Mouse (Mus musculus): ENCODE results near the gene Eps8. TPM values are rescaled to one million over a fixed set of nuclear protein-coding genes. Genes with fewer than 3 reads are reported as not detected.
A peak's percentile ranks its signal among the peaks of the same experiment; 100 is the strongest.

The Eps8 gene
- polyA plus RNA-seq, 2 experiments, result 14.9 to 33.3 TPM

- no peak overlapping the region for H3K4me3 ChIP-seq (replicated peaks; ENCODE audit: low read length)
- no peaks in the 10 kb centered on the region for H3K36me3 ChIP-seq (ENCODE audit: control insufficient read depth, insufficient read depth, low read length)
- no peak overlapping the region for H3K27ac ChIP-seq (replicated peaks; ENCODE audit: low read depth, low read length)
- DNase-seq (ENCODE audit: low spot score), result peak; percentile 47
- H3K4me1 ChIP-seq (ENCODE audit: control insufficient read depth, insufficient read depth, low read length), result peaks cover 18% of the 10 kb centered on the region
- no peaks in the 10 kb centered on the region for H3K9me3 ChIP-seq (ENCODE audit: control insufficient read depth, low read length)
- no peaks in the 10 kb centered on the region for H3K27me3 ChIP-seq (ENCODE audit: control insufficient read depth, insufficient read depth, low read length)
- no peak for TF ChIP-seq POLR2A (IDR thresholded peaks at IDR 0.05; ENCODE audit: borderline replicate concordance, extremely low read depth, insufficient read depth, insufficient read length)
- no peak overlapping the region for H3K9ac ChIP-seq (ENCODE audit: low read depth, low read length, severe bottlenecking)
- ATAC-seq (ENCODE audit: low FRiP score, low read depth), result peak; percentile 79; the same call in 1 of the 2 replicates
- H3K4me2 ChIP-seq (replicated peaks; ENCODE audit: low read depth, low read length, severe bottlenecking), result no peak overlapping the region
- WGBS, result 27% methylated on average over 12 of the region's 12 CpGs
Measured at GRCm38 (mm10) chr6:137560358-137560859, 94.3 kb downstream of the Eps8 start.

GRCm38 (mm10) chr6:137558840-137559239 lies 95.8 kb downstream of the Eps8 start:
- WGBS, result 77% methylated on average over 13 of the region's 13 CpGs
- DNase-seq (ENCODE audit: low spot score) (no peak), ATAC-seq (ENCODE audit: low FRiP score, low read depth) (no peak; the same call in 1 of the 2 replicates)
- no peak overlapping the region for H3K4me2 ChIP-seq (replicated peaks; ENCODE audit: low read depth, low read length, severe bottlenecking)
- peaks cover 18% of the 10 kb centered on the region for H3K4me1 ChIP-seq (ENCODE audit: control insufficient read depth, insufficient read depth, low read length)
- no peak overlapping the region for H3K4me3 ChIP-seq (replicated peaks; ENCODE audit: low read length)
- no peak for TF ChIP-seq POLR2A (IDR thresholded peaks at IDR 0.05; ENCODE audit: borderline replicate concordance, extremely low read depth, insufficient read depth, insufficient read length)
- H3K9me3 ChIP-seq (ENCODE audit: control insufficient read depth, low read length), result no peaks in the 10 kb centered on the region
- no peak overlapping the region for H3K9ac ChIP-seq (ENCODE audit: low read depth, low read length, severe bottlenecking)
- no peaks in the 10 kb centered on the region for H3K36me3 ChIP-seq (ENCODE audit: control insufficient read depth, insufficient read depth, low read length)
- no peaks in the 10 kb centered on the region for H3K27me3 ChIP-seq (ENCODE audit: control insufficient read depth, insufficient read depth, low read length)
- no peak overlapping the region for H3K27ac ChIP-seq (replicated peaks; ENCODE audit: low read depth, low read length)

GRCm38 (mm10) chr6:137557671-137558070 lies 97.0 kb downstream of the Eps8 start:
- Histone ChIP-seq H3K27ac (replicated peaks; ENCODE audit: low read depth, low read length) (no peak overlapping the region), H3K9ac (ENCODE audit: low read depth, low read length, severe bottlenecking) (no peak overlapping the region), H3K9me3 (ENCODE audit: control insufficient read depth, low read length) (no peaks in the 10 kb centered on the region), H3K27me3 (ENCODE audit: control insufficient read depth, insufficient read depth, low read length) (no peaks in the 10 kb centered on the region), H3K4me3 (replicated peaks; ENCODE audit: low read length) (no peak overlapping the region), H3K4me2 (replicated peaks; ENCODE audit: low read depth, low read length, severe bottlenecking) (no peak overlapping the region), H3K4me1 (ENCODE audit: control insufficient read depth, insufficient read depth, low read length) (peaks cover 18% of the 10 kb centered on the region), H3K36me3 (ENCODE audit: control insufficient read depth, insufficient read depth, low read length) (no peaks in the 10 kb centered on the region)
- no peak for ATAC-seq (ENCODE audit: low FRiP score, low read depth)
- TF ChIP-seq POLR2A (IDR thresholded peaks at IDR 0.05; ENCODE audit: borderline replicate concordance, extremely low read depth, insufficient read depth, insufficient read length), result no peak
- 75% methylated on average over 2 of the region's 2 CpGs for WGBS
- DNase-seq (ENCODE audit: low spot score), result no peak

GRCm38 (mm10) chr6:137557159-137557558 lies 97.5 kb downstream of the Eps8 start:
- Histone ChIP-seq H3K4me2 (replicated peaks; ENCODE audit: low read depth, low read length, severe bottlenecking) (no peak overlapping the region), H3K27ac (replicated peaks; ENCODE audit: low read depth, low read length) (no peak overlapping the region), H3K4me3 (replicated peaks; ENCODE audit: low read length) (no peak overlapping the region), H3K9ac (ENCODE audit: low read depth, low read length, severe bottlenecking) (no peak overlapping the region), H3K9me3 (ENCODE audit: control insufficient read depth, low read length) (no peaks in the 10 kb centered on the region), H3K4me1 (ENCODE audit: control insufficient read depth, insufficient read depth, low read length) (peaks cover 18% of the 10 kb centered on the region), H3K36me3 (ENCODE audit: control insufficient read depth, insufficient read depth, low read length) (no peaks in the 10 kb centered on the region), H3K27me3 (ENCODE audit: control insufficient read depth, insufficient read depth, low read length) (no peaks in the 10 kb centered on the region)
- TF ChIP-seq POLR2A (IDR thresholded peaks at IDR 0.05; ENCODE audit: borderline replicate concordance, extremely low read depth, insufficient read depth, insufficient read length), result no peak
- WGBS, result 87% methylated on average over 4 of the region's 4 CpGs
- DNase-seq (ENCODE audit: low spot score) (no peak), ATAC-seq (ENCODE audit: low FRiP score, low read depth) (no peak)

- H3K27ac ChIP-seq (replicated peaks; ENCODE audit: low read depth, low read length), result no peak overlapping the region
- ATAC-seq (ENCODE audit: low FRiP score, low read depth) (no peak), DNase-seq (ENCODE audit: low spot score) (no peak)
- H3K4me2 ChIP-seq (replicated peaks; ENCODE audit: low read depth, low read length, severe bottlenecking), result no peak overlapping the region
- 92% methylated on average over 5 of the region's 5 CpGs for WGBS
- H3K36me3 ChIP-seq (ENCODE audit: control insufficient read depth, insufficient read depth, low read length), result no peaks in the 10 kb centered on the region
- H3K4me3 ChIP-seq (replicated peaks; ENCODE audit: low read length), result no peak overlapping the region
- H3K27me3 ChIP-seq (ENCODE audit: control insufficient read depth, insufficient read depth, low read length), result no peaks in the 10 kb centered on the region
- no peak for TF ChIP-seq POLR2A (IDR thresholded peaks at IDR 0.05; ENCODE audit: borderline replicate concordance, extremely low read depth, insufficient read depth, insufficient read length)
- H3K9ac ChIP-seq (ENCODE audit: low read depth, low read length, severe bottlenecking), result no peak overlapping the region
- peaks cover 18% of the 10 kb centered on the region for H3K4me1 ChIP-seq (ENCODE audit: control insufficient read depth, insufficient read depth, low read length)
- H3K9me3 ChIP-seq (ENCODE audit: control insufficient read depth, low read length), result no peaks in the 10 kb centered on the region
Measured at GRCm38 (mm10) chr6:137556636-137557035, 98.0 kb downstream of the Eps8 start.

Data from limb, embryonic 14.5 days (tissue).